Mouse (Mus musculus): Measurements from ENCODE around the gene Sap30.

DNA sequence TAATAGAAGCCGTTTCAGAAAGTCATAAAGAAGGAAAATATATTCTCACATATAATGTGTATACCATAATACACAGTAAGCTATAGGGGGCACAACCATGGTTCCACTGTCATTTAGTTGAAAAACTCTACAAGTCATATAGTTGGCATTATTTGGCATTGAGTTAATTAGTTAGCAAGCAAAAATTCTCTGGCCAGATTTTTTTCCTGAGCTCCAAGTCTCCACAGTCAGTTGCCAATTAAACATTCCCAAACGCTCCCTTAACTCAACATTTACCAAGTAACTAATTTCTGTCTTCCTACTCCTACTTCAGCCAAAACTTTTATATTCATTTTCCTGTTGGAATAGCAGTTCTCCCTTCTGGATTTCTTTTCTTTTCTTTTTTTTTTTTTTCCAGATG, 34.3 kb downstream of the Sap30 start:
- no peak for TF ChIP-seq CTCF (IDR thresholded peaks at IDR 0.05; ENCODE audit: control insufficient read depth, insufficient read depth, insufficient read length)
- TF ChIP-seq FOSL1 (IDR thresholded peaks at IDR 0.05; ENCODE audit: insufficient read depth, low read length, poor library complexity, severe bottlenecking) = no peak
- TF ChIP-seq USF1 (IDR thresholded peaks at IDR 0.05; ENCODE audit: low read depth) = no peak
- TF ChIP-seq MAX (IDR thresholded peaks at IDR 0.05) = no peak
- no peak for TF ChIP-seq MYOD1 (IDR thresholded peaks at IDR 0.05; ENCODE audit: control insufficient read depth, insufficient read length, low read depth)
- TF ChIP-seq CEBPB (IDR thresholded peaks at IDR 0.05; ENCODE audit: low read depth) = no peak

Measured in C2C12 (cell line).